Comparison of ENCODE assay signal across 21 mouse cellular contexts in genomic region chr10:79779193-79779592, GRCm38 (mm10). TPM values are rescaled to one million over a fixed set of nuclear protein-coding genes. Genes with fewer than 3 reads are reported as not detected.
A peak's percentile ranks its signal among the peaks of the same experiment; 100 is the strongest.
DNase-seq lines count a peak whose midpoint lies in the region; ATAC-seq and TF ChIP-seq lines count a peak whose summit lies in the region.
"Had no signal": no experiment of that assay in that cellular context is flagged by ENCODE, and none has a peak within 500 bp of the region (broad histone marks: within the 10 kb centered on the region; RNA-seq: fewer than 3 reads in every experiment).

No protein-coding gene starts in this region.

- peaks cover 37% of the 10 kb centered on the region for H3K4me1 ChIP-seq in heart, embryonic 13.5 days
- peaks cover 34% of the 10 kb centered on the region for H3K4me1 ChIP-seq in liver, embryonic 12.5 days
- H3K4me1 ChIP-seq in liver, postnatal 0 days (ENCODE audit: insufficient read depth) = peaks cover 26% of the 10 kb centered on the region
- H3K4me1 ChIP-seq in midbrain, embryonic 13.5 days (replicated peaks) = peaks cover 40% of the 10 kb centered on the region
- peaks cover 7% of the 10 kb centered on the region; the same call in 1 of the 2 replicates for H3K4me1 ChIP-seq in midbrain, embryonic 14.5 days (ENCODE audit: control insufficient read depth, insufficient read depth, low read length)
- H3K4me1 ChIP-seq in limb, embryonic 13.5 days = peaks cover 44% of the 10 kb centered on the region

- WGBS in heart, embryonic 13.5 days = 22% methylated on average over 2 of the region's 2 CpGs
- 31% methylated on average over 2 of the region's 2 CpGs for WGBS in liver, embryonic 12.5 days (ENCODE audit: insufficient replicate concordance)
- WGBS in liver, postnatal 0 days (ENCODE audit: insufficient replicate concordance) = 52% methylated on average over 2 of the region's 2 CpGs
- WGBS in midbrain, embryonic 13.5 days = 13% methylated on average over 2 of the region's 2 CpGs
- WGBS in midbrain, embryonic 14.5 days = 10% methylated on average over 2 of the region's 2 CpGs
- WGBS in limb, embryonic 13.5 days = 13% methylated on average over 2 of the region's 2 CpGs

- H3K4me2 ChIP-seq in heart, embryonic 13.5 days = no peak overlapping the region
- peak overlapping the region; percentile 71 for H3K4me2 ChIP-seq in liver, embryonic 12.5 days
- no peak overlapping the region for H3K4me2 ChIP-seq in liver, postnatal 0 days (ENCODE audit: low read depth, low read length)
- H3K4me2 ChIP-seq in midbrain, embryonic 13.5 days (replicated peaks) = no peak overlapping the region
- H3K4me2 ChIP-seq in midbrain, embryonic 14.5 days (ENCODE audit: low read length) = no peak overlapping the region
- 0 out of 2 replicates have a peak overlapping the region, but pooled peaks have one; percentile 77 for H3K4me2 ChIP-seq in limb, embryonic 13.5 days (replicated peaks)

- no peak overlapping the region for H3K4me3 ChIP-seq in heart, embryonic 13.5 days
- no peak overlapping the region for H3K4me3 ChIP-seq in liver, embryonic 12.5 days
- H3K4me3 ChIP-seq in liver, postnatal 0 days (ENCODE audit: low read depth, low read length) = no peak overlapping the region
- H3K4me3 ChIP-seq in midbrain, embryonic 13.5 days (replicated peaks) = no peak overlapping the region
- H3K4me3 ChIP-seq in midbrain, embryonic 14.5 days (replicated peaks; ENCODE audit: low read depth, low read length) = no peak overlapping the region
- no peak overlapping the region for H3K4me3 ChIP-seq in limb, embryonic 13.5 days

- intact Hi-C loops in heart, postnatal 36 days (cut with DNase I) = no loop called here

- TF ChIP-seq CTCF in liver, postnatal 0 days (IDR thresholded peaks at IDR 0.05; ENCODE audit: low read depth) = no peak

- no peak for ATAC-seq in heart, embryonic 13.5 days (ENCODE audit: extremely low read depth, insufficient number of reproducible peaks, low FRiP score, low TSS enrichment)
- ATAC-seq in liver, embryonic 12.5 days = no peak
- no peak for ATAC-seq in liver, postnatal 0 days
- ATAC-seq in midbrain, embryonic 13.5 days = no peak
- no peak for ATAC-seq in midbrain, embryonic 14.5 days (ENCODE audit: low FRiP score, low TSS enrichment)
- ATAC-seq in limb, embryonic 13.5 days (ENCODE audit: low FRiP score, low read depth) = no peak

- H3K27ac ChIP-seq in heart, embryonic 13.5 days (replicated peaks) = peak overlapping the region; percentile 80; the same call in 1 of the 2 replicates
- no peak overlapping the region for H3K27ac ChIP-seq in liver, embryonic 12.5 days
- no peak overlapping the region for H3K27ac ChIP-seq in liver, postnatal 0 days (ENCODE audit: low read depth)
- H3K27ac ChIP-seq in midbrain, embryonic 13.5 days = no peak overlapping the region
- no peak overlapping the region for H3K27ac ChIP-seq in midbrain, embryonic 14.5 days (replicated peaks; ENCODE audit: low read depth, low read length)
- H3K27ac ChIP-seq in limb, embryonic 13.5 days = no peak overlapping the region
- H3K27ac ChIP-seq: hindbrain, embryonic 14.5 days; neural tube, embryonic 13.5 days had no signal

- TF ChIP-seq EP300 in liver, postnatal 0 days (IDR thresholded peaks at IDR 0.05; ENCODE audit: low read depth) = no peak

- DNase-seq in heart, postnatal 36 days = no peak
- no peak for DNase-seq in liver, postnatal 0 days
- no peak for DNase-seq in midbrain, embryonic 14.5 days
- DNase-seq in embryo, embryonic 11 days = no peak

- H3K27me3 ChIP-seq in heart, embryonic 13.5 days (replicated peaks) = peaks cover 56% of the 10 kb centered on the region
- peaks cover 72% of the 10 kb centered on the region for H3K27me3 ChIP-seq in liver, embryonic 12.5 days (replicated peaks)
- H3K27me3 ChIP-seq in liver, postnatal 0 days (ENCODE audit: insufficient read depth, low read length) = peaks cover 39% of the 10 kb centered on the region
- H3K27me3 ChIP-seq in midbrain, embryonic 13.5 days = peaks cover 62% of the 10 kb centered on the region
- peaks cover 37% of the 10 kb centered on the region; the same call in 1 of the 2 replicates for H3K27me3 ChIP-seq in midbrain, embryonic 14.5 days (ENCODE audit: control insufficient read depth, insufficient read depth, low read length)
- peaks cover 54% of the 10 kb centered on the region for H3K27me3 ChIP-seq in limb, embryonic 13.5 days

- H3K9me3 ChIP-seq in heart, embryonic 13.5 days = 0 out of 2 replicates have a peak, but pooled peaks cover 6% of the 10 kb centered on the region
- peaks cover 5% of the 10 kb centered on the region for H3K9me3 ChIP-seq in liver, embryonic 12.5 days (replicated peaks)
- no peaks in the 10 kb centered on the region for H3K9me3 ChIP-seq in liver, postnatal 0 days (ENCODE audit: low read length)
- H3K9me3 ChIP-seq in midbrain, embryonic 13.5 days = 0 out of 2 replicates have a peak, but pooled peaks cover 2% of the 10 kb centered on the region
- peaks cover 3% of the 10 kb centered on the region; the same call in 1 of the 2 replicates for H3K9me3 ChIP-seq in midbrain, embryonic 14.5 days (ENCODE audit: control insufficient read depth, low read length)
- peaks cover 6% of the 10 kb centered on the region; the same call in 1 of the 2 replicates for H3K9me3 ChIP-seq in limb, embryonic 13.5 days

- H3K36me3 ChIP-seq in heart, embryonic 13.5 days = no peaks in the 10 kb centered on the region
- H3K36me3 ChIP-seq in liver, embryonic 12.5 days = no peaks in the 10 kb centered on the region
- H3K36me3 ChIP-seq in liver, postnatal 0 days (replicated peaks; ENCODE audit: insufficient read depth, low read length) = no peaks in the 10 kb centered on the region
- H3K36me3 ChIP-seq in midbrain, embryonic 13.5 days = no peaks in the 10 kb centered on the region
- H3K36me3 ChIP-seq in midbrain, embryonic 14.5 days (ENCODE audit: control insufficient read depth, insufficient read depth, low read length) = no peaks in the 10 kb centered on the region
- no peaks in the 10 kb centered on the region for H3K36me3 ChIP-seq in limb, embryonic 13.5 days
- H3K36me3 ChIP-seq: forebrain, embryonic 10.5 days; neural tube, embryonic 13.5 days had no signal

- H3K9ac ChIP-seq in heart, embryonic 13.5 days = peak overlapping the region; percentile 83; the same call in 1 of the 2 replicates
- H3K9ac ChIP-seq in liver, embryonic 12.5 days = no peak overlapping the region
- no peak overlapping the region for H3K9ac ChIP-seq in liver, postnatal 0 days (replicated peaks)
- H3K9ac ChIP-seq in midbrain, embryonic 13.5 days (replicated peaks) = 0 out of 2 replicates have a peak overlapping the region, but pooled peaks have one; percentile 3
- no peak overlapping the region for H3K9ac ChIP-seq in midbrain, embryonic 14.5 days (replicated peaks; ENCODE audit: low read length)
- no peak overlapping the region for H3K9ac ChIP-seq in limb, embryonic 13.5 days
- H3K9ac ChIP-seq: hindbrain, embryonic 14.5 days; lung, embryonic 14.5 days; neural tube, embryonic 13.5 days had no signal

RNA-seq across cellular contexts. Expression of gene Fstl3, which starts 2.1 kb away (rescaled TPM):
- polyA plus RNA-seq in heart, embryonic 13.5 days (2015; fragmentation: Nextera tagmentation; extraction: Ambion mirVana) = 23.8 and 27.3 TPM in 2 replicates
- total RNA-seq in heart, postnatal 36 days (2021) = 1 to 10 TPM; 4.2 to 4.3 TPM
- polyA plus RNA-seq in liver, embryonic 12.5 days (2016; fragmentation: Nextera tagmentation; extraction: Ambion mirVana) = 0.80 and 0.98 TPM in 2 replicates
- polyA plus RNA-seq in liver, postnatal 0 days (2015; fragmentation: Nextera tagmentation; extraction: Ambion mirVana) = 0.36 and 0.63 TPM in 2 replicates
- polyA plus RNA-seq in midbrain, embryonic 13.5 days (2015; fragmentation: Nextera tagmentation; extraction: Ambion mirVana) = 0.63 and 1.1 TPM in 2 replicates
- 0.80 and 1.5 TPM in 2 replicates for polyA plus RNA-seq in midbrain, embryonic 14.5 days (2014; fragmentation: Nextera tagmentation; extraction: Ambion mirVana)
- 7.0 and 7.8 TPM in 2 replicates for polyA plus RNA-seq in limb, embryonic 13.5 days (2015; fragmentation: Nextera tagmentation; extraction: Ambion mirVana)

RNA-seq across cellular contexts. Expression of gene Prss57, which starts 11.6 kb away (rescaled TPM):
- 0.51 TPM in 1 of 2 replicates, not detected in the other for polyA plus RNA-seq in heart, embryonic 13.5 days (2015; fragmentation: Nextera tagmentation; extraction: Ambion mirVana)
- total RNA-seq in heart, postnatal 36 days (2021) = not detected
- polyA plus RNA-seq in liver, embryonic 12.5 days (2016; fragmentation: Nextera tagmentation; extraction: Ambion mirVana) = 1.4 and 2.2 TPM in 2 replicates
- 5.0 and 7.2 TPM in 2 replicates for polyA plus RNA-seq in liver, postnatal 0 days (2015; fragmentation: Nextera tagmentation; extraction: Ambion mirVana)
- polyA plus RNA-seq in midbrain, embryonic 13.5 days (2015; fragmentation: Nextera tagmentation; extraction: Ambion mirVana) = not detected in 2 replicates
- polyA plus RNA-seq in midbrain, embryonic 14.5 days (2014; fragmentation: Nextera tagmentation; extraction: Ambion mirVana) = 0.30 TPM in 1 of 2 replicates, not detected in the other
- 0.11 TPM in 1 of 2 replicates, not detected in the other for polyA plus RNA-seq in limb, embryonic 13.5 days (2015; fragmentation: Nextera tagmentation; extraction: Ambion mirVana)
- total RNA-seq: adrenal gland, adult 18-20 months; gastrocnemius, adult 2 months; heart, postnatal 25 days had no signal
- polyA plus RNA-seq: forebrain, embryonic 10.5 days; heart, embryonic 11.5 days; lung, embryonic 14.5 days had no signal

RNA-seq across cellular contexts. Expression of gene Rnf126, which starts 12.4 kb away (rescaled TPM):
- polyA plus RNA-seq in heart, embryonic 13.5 days (2015; fragmentation: Nextera tagmentation; extraction: Ambion mirVana) = 61.4 and 66.3 TPM in 2 replicates
- 10 to 100 TPM; 23.6 to 24.6 TPM for total RNA-seq in heart, postnatal 36 days (2021)
- polyA plus RNA-seq in liver, embryonic 12.5 days (2016; fragmentation: Nextera tagmentation; extraction: Ambion mirVana) = 79.6 and 80.4 TPM in 2 replicates
- polyA plus RNA-seq in liver, postnatal 0 days (2015; fragmentation: Nextera tagmentation; extraction: Ambion mirVana) = 28.2 and 34.1 TPM in 2 replicates
- polyA plus RNA-seq in midbrain, embryonic 13.5 days (2015; fragmentation: Nextera tagmentation; extraction: Ambion mirVana) = 71.5 and 82.3 TPM in 2 replicates
- polyA plus RNA-seq in midbrain, embryonic 14.5 days (2014; fragmentation: Nextera tagmentation; extraction: Ambion mirVana) = 92.8 and 94.6 TPM in 2 replicates
- polyA plus RNA-seq in limb, embryonic 13.5 days (2015; fragmentation: Nextera tagmentation; extraction: Ambion mirVana) = 93.0 and 95.4 TPM in 2 replicates

RNA-seq across cellular contexts. Expression of gene Palm, which starts 14.2 kb away (rescaled TPM):
- 67.1 and 69.3 TPM in 2 replicates for polyA plus RNA-seq in heart, embryonic 13.5 days (2015; fragmentation: Nextera tagmentation; extraction: Ambion mirVana)
- 10 to 100 TPM; 56.0 to 87.0 TPM for total RNA-seq in heart, postnatal 36 days (2021)
- polyA plus RNA-seq in liver, embryonic 12.5 days (2016; fragmentation: Nextera tagmentation; extraction: Ambion mirVana) = 12.4 and 13.2 TPM in 2 replicates
- 7.9 and 9.2 TPM in 2 replicates for polyA plus RNA-seq in liver, postnatal 0 days (2015; fragmentation: Nextera tagmentation; extraction: Ambion mirVana)
- polyA plus RNA-seq in midbrain, embryonic 13.5 days (2015; fragmentation: Nextera tagmentation; extraction: Ambion mirVana) = 246 and 261 TPM in 2 replicates
- 270 and 307 TPM in 2 replicates for polyA plus RNA-seq in midbrain, embryonic 14.5 days (2014; fragmentation: Nextera tagmentation; extraction: Ambion mirVana)
- polyA plus RNA-seq in limb, embryonic 13.5 days (2015; fragmentation: Nextera tagmentation; extraction: Ambion mirVana) = 101 TPM in 2 replicates

RNA-seq across cellular contexts. Expression of gene Fgf22, which starts 24.3 kb away (rescaled TPM):
- 0.17 TPM in 1 of 2 replicates, not detected in the other for polyA plus RNA-seq in heart, embryonic 13.5 days (2015; fragmentation: Nextera tagmentation; extraction: Ambion mirVana)
- not detected for total RNA-seq in heart, postnatal 36 days (2021)
- 0.11 and 0.13 TPM in 2 replicates for polyA plus RNA-seq in liver, embryonic 12.5 days (2016; fragmentation: Nextera tagmentation; extraction: Ambion mirVana)
- polyA plus RNA-seq in liver, postnatal 0 days (2015; fragmentation: Nextera tagmentation; extraction: Ambion mirVana) = not detected in 2 replicates
- polyA plus RNA-seq in midbrain, embryonic 13.5 days (2015; fragmentation: Nextera tagmentation; extraction: Ambion mirVana) = 1.1 and 1.3 TPM in 2 replicates
- 0.87 and 1.0 TPM in 2 replicates for polyA plus RNA-seq in midbrain, embryonic 14.5 days (2014; fragmentation: Nextera tagmentation; extraction: Ambion mirVana)
- 0.34 and 0.47 TPM in 2 replicates for polyA plus RNA-seq in limb, embryonic 13.5 days (2015; fragmentation: Nextera tagmentation; extraction: Ambion mirVana)
- total RNA-seq: common myeloid progenitor, adult 5-6 weeks; gastrocnemius, adult 2 months; heart, postnatal 25 days; megakaryocyte progenitor cell, adult 5-6 weeks had no signal
- polyA plus RNA-seq: gonadal fat pad, adult 2 months; intestine, embryonic 16.5 days; small intestine, adult 2 months had no signal

Comparison
In these comparisons a context has a peak if more than half of its experiments do, and no peak if none do; other contexts are left out.
1. H3K4me2 ChIP-seq: peak in liver, embryonic 12.5 days (single experiment) and limb, embryonic 13.5 days (single experiment); none in heart, embryonic 13.5 days (single experiment), liver, postnatal 0 days (single experiment), midbrain, embryonic 13.5 days (single experiment) and midbrain, embryonic 14.5 days (single experiment).
2. H3K9ac ChIP-seq: peak in heart, embryonic 13.5 days (single experiment) and midbrain, embryonic 13.5 days (single experiment); none in liver, embryonic 12.5 days (single experiment), liver, postnatal 0 days (single experiment), midbrain, embryonic 14.5 days (single experiment) and limb, embryonic 13.5 days (single experiment).